Mouse (Mus musculus) brain, embryonic 14.5 days (tissue): ENCODE measurements around the gene Stap2. TPM values are rescaled to one million over a fixed set of nuclear protein-coding genes. Genes with fewer than 3 reads are reported as not detected.
A peak's percentile ranks its signal among the peaks of the same experiment; 100 is the strongest.

Experiments used
- DNase-seq: peaks from one replicate; pipeline ENCODE4 v3.0.0-alpha.2; 2011; ENCODE audit warnings: low read depth
- CTCF ChIP-seq: fragments of 200-500 bp; IDR thresholded peaks from 2 replicates; pipeline ENCODE4 v1.5.1; 2012; ENCODE audit warnings: inconsistent platforms, mild to moderate bottlenecking, moderate library complexity, borderline replicate concordance; ENCODE audit not compliant: insufficient read depth, insufficient read length; ENCODE audit errors: extremely low read depth
- POLR2A ChIP-seq: fragments of 200-500 bp; IDR thresholded peaks from 2 replicates; pipeline ENCODE4 v1.6.1; 2012; ENCODE audit warnings: mild to moderate bottlenecking, inconsistent platforms, borderline replicate concordance; ENCODE audit not compliant: poor library complexity, insufficient read depth, insufficient read length, severe bottlenecking; ENCODE audit errors: extremely low read depth
- polyA plus RNA-seq: library from polyadenylated mRNA; depleted of rRNA; stranded (reverse); fragments of >200 nt; gene quantifications from 2 replicates; pipeline ENCODE4 v1.2.3, GENCODE M21; 2012

The Stap2 gene
- polyA plus RNA-seq, 1 experiment = 5.7 TPM

DNA sequence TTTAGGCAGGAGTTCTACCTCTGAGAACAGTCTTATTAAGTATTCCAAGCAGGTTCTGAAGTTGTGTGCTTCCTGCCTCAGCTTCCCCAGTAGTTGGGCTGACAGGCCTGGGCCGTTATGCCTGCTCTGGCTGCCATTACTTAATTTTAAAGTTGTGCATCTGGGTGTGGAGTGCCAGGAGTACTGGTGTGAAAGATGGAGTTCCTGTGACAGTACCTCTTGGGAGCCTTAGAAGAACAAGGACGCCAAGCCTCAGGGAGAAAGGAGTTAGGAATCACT is 4.5 kb upstream of the Stap2 start:
- no peak for DNase-seq
- TF ChIP-seq POLR2A = no peak
- no peak for TF ChIP-seq CTCF

DNA sequence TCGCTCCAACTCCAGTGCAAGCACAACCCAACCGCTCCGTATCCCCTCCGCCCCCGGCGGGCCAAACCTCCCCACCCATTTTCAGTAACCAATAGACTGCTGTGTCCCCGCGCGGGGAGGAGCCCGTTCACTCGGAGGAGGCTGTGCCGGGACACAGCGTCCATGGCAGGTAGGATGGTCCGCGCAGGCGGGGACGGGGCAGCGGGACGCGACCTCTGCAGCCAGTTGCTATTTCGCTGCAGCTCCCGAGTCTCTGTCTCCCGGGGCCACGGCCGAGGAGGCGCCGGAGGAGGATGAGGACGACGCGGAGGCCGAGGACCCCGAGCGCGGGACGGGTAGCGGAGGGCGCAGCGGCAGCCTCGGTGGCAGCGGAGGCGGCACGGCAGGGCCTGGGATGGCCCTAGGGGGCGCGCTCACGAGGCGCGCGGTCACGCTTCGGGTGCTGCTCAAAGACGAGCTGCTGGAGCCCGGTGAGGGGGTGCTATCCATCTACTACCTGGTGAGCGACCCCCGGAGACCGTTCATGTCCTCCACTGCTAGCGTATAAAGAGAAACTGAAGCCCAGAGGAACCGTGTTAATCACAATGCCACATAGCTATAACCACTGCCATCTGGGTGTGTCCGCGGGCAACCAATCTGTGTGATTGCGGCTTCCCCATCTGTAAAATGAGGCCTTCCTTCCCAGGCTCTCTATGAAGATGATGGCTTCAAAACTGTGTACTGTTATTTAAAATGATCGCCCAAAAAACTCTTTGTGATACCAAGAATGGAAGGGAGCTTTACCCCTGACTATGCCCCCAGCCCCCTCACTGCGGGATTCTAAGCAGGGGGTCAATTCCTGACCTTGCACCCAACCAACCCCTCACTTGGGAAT is 3.9 kb upstream of the Stap2 start:
- DNase-seq = peak; percentile 97
- peak; percentile 31; the same call in 1 of the 2 replicates for TF ChIP-seq CTCF
- TF ChIP-seq POLR2A = peak; percentile 88

DNA sequence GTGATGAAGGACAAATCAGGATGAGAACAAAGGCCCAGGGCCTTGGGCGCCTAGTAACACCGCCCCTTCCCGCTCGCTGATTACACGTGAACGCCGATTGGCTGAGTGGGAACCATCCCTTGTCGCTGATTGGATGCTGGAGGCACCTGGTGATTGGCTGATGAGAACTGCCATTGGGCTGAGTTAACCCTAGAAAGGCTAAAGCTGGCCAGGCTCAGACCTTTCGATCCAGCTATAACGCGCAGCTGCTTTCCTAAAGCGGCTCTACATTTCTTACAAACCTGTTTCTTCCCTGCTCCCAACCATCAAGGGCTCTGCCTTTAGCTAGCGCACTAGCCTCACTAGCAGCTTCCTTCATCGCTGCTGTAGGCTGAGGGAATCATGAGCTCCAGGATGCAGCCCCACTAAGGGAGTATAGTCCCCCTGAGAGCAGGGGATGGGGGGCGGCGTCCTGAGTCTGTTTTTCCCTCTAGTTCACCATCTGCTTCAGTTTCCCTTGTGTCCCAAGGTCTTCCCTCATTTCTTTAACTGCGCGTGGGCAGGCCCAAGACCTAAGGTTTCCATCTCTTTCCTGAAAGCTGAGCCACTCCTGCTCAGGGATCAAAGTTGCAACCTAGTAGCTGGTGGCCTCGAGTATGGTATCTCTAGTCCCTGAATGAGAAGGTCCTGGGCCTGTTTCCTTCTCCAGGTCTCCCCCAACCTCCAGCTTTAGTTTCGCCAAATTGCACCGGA is 3.1 kb upstream of the Stap2 start:
- TF ChIP-seq CTCF = no peak
- TF ChIP-seq POLR2A = 0 out of 2 replicates have a peak, but pooled peaks have one; percentile 40
- peak; percentile 99 for DNase-seq

DNA sequence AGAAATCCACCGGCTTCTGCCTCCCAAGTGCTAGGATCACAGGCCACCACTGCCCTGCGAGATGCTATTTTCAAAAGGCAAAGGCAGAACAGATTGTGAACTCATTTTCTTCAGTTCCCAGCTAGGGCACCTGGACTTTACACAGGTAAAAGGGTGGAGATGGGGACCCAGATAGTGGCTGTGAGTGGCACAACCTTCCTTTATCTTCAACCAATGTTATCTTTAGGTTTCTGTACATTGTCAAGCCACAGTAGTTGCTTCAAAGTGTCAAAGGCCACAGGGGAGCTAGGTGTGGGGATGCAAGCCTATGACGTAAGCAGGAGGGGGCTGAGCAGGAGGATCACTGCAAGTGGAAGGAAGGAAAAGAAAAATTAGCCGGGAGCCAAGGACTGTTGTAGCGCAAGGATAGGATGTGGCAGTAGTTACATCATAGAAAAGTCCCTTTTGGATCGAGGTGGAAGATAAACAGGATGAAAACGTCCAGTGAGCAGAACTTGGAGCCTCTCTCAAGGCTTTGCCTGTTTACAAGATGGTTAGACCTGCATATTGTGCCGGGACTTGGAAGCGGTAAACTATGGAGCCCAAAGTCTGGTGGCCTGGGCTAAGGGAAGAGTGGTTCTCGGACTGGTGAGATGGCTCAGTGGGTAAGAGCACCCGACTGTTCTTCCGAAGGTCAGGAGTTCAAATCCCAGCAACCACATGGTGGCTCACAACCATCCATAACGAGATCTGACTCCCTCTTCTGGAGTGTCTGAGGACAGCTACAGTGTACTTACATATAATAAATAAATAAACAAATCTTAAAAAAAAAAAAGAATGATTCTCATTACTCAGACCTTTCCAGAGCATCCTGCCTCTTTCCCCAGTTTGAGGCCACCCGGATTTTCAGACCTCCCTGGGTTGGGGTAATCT is 2.3 kb upstream of the Stap2 start:
- TF ChIP-seq CTCF (no peak), POLR2A (no peak)
- peak; percentile 45 for DNase-seq

DNA sequence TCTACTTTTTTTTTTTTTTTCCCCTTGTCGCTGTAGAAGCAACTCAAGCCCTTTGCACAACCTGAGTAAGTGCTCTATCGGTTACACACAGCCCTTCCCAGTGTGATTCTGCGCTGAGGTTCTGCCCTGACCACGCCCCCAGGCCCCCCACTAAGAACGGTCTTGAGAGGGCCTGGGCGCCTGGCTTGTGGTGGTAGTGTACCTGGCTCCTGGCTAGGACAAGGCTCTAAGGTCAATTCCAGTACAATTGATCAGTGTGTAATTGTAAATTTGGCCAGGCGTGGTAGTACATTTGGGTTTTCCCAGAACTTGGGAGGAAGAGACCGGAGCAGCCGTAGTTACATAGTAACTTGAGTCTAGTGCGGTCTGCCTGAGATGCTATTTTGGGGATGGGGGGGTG is 1.6 kb upstream of the Stap2 start:
- DNase-seq = no peak
- TF ChIP-seq POLR2A (no peak), CTCF (no peak)

DNA sequence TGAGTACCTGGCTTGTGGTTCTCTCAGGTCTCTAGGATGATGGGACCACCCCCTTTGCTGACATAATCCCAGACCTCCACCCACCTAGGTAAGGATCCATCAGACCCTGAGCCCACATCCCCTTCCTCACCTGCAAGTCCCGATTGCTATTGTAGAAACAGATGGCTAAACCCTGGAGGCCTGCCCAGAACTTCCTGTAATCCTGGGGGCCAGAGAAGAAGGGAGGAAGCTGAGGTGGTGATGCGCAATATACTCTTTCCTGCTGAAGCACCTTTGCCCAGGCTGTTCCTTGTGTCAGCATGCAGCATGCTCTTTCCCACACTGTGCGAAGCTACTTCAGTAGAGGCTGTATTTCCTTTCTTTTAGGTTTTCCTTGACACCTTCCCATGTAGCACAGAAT is 2.4 kb downstream of the Stap2 start:
- TF ChIP-seq CTCF (no peak), POLR2A (no peak)
- no peak for DNase-seq

GRCm38 (mm10) chr17:55999794-56000499 is 5.4 kb downstream of the Stap2 start:
- DNase-seq = no peak
- TF ChIP-seq CTCF (no peak), POLR2A (no peak)

DNA sequence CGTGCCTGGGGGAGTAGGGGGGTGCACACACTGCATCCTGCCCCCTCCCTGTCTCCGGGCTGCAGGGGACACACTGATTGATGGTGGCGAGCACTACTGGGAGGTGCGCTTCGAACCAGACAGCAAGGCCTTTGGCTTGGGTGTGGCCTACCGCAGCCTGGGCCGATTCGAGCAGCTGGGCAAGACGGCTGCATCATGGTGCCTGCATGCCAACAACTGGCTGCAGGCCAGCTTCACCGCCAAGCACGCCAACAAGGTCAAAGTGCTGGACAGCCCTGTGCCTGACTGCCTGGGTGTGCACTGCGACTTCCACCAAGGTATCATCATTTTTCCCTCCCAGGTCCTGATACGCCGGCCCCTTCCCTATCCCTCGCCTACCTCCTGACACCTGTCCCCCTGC is 9.4 kb downstream of the Stap2 start:
- TF ChIP-seq POLR2A (no peak), CTCF (no peak)
- no peak for DNase-seq

DNA sequence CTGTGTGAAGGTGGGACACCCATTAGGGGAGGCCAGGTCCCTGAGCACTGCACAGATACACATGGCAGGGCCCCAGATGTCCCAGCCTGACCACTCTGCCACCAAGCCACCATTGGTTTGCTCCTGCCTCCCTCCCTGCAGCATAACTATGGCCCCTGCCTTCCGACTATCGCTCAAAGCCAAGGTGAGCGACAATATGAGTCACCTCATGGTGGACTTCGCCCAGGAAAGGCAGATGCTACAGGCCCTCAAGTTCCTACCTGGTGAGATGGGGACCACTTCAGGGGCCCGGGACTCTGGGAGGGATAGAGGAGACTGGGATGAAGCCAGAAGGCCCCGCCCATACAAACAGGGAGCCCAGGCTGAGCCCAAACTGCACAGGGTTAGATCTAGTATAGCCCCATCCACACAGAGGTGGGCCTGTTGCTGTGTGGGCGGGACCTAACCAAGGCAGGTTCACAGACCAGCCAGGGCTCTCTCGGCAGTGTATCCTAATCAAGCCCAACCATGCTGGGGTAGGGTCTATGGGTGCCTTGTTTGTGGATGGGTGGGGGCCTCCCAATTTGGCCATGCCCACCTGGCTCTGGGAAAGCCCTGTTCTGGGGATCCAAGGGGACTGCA is 15.0 kb downstream of the Stap2 start:
- no peak for DNase-seq
- TF ChIP-seq CTCF (no peak), POLR2A (no peak)

- peak; percentile 93 for DNase-seq
These were observed 19.1 kb downstream of the Stap2 start, which contains the start of gene Fsd1 for GRCm38 (mm10) chr17:55986030-55986961. Gene Fsd1, plus strand, starts transcription at chr17:55986509.

More at GRCm38 (mm10) chr17:55986030-55986961, 19.1 kb downstream of the Stap2 start, which contains the start of gene Fsd1:
- TF ChIP-seq POLR2A (peak; percentile 52; the same call in 1 of the 2 replicates), CTCF (no peak)
